Mouse (Mus musculus): ENCODE measurements around the gene Bcar1. TPM values are rescaled to one million over a fixed set of nuclear protein-coding genes. Genes with fewer than 3 reads are reported as not detected.
A peak's percentile ranks its signal among the peaks of the same experiment; 100 is the strongest.

Gene Bcar1
- polyA plus RNA-seq, 1 experiment: 136 TPM

- H3K36me3 ChIP-seq (ENCODE audit: control insufficient read depth, insufficient read depth): peaks cover 28% of the 10 kb centered on the region
Measured at GRCm38 (mm10) chr8:111780697-111781424, 37.3 kb upstream of the Bcar1 start.

GRCm38 (mm10) chr8:111779690-111780089 is 36.1 kb upstream of the Bcar1 start:
- H3K27me3 ChIP-seq (ENCODE audit: control insufficient read depth, insufficient read depth, insufficient read length): no peaks in the 10 kb centered on the region
- H3K4me3 ChIP-seq (ENCODE audit: insufficient read depth, poor library complexity, severe bottlenecking): no peak overlapping the region
- H3K79me2 ChIP-seq (ENCODE audit: control insufficient read depth, insufficient read depth): no peaks in the 10 kb centered on the region
- H3K36me3 ChIP-seq (ENCODE audit: control insufficient read depth, insufficient read depth): peaks cover 31% of the 10 kb centered on the region
- peaks cover 2% of the 10 kb centered on the region for H3K79me3 ChIP-seq (ENCODE audit: low read depth)
- TF ChIP-seq CTCF (IDR thresholded peaks at IDR 0.05; ENCODE audit: control insufficient read depth, insufficient read depth, insufficient read length): no peak
- no peak for TF ChIP-seq USF1 (IDR thresholded peaks at IDR 0.05; ENCODE audit: low read depth)
- no peak for TF ChIP-seq MYOD1 (IDR thresholded peaks at IDR 0.05; ENCODE audit: control insufficient read depth, insufficient read length, low read depth)
- TF ChIP-seq CEBPB (IDR thresholded peaks at IDR 0.05; ENCODE audit: low read depth): peak; percentile 69
- H3ac ChIP-seq (ENCODE audit: control insufficient read depth, insufficient read length, low read depth): no peak overlapping the region

More at GRCm38 (mm10) chr8:111780697-111781424, 37.3 kb upstream of the Bcar1 start:
- Histone ChIP-seq H3K27me3 (ENCODE audit: control insufficient read depth, insufficient read depth, insufficient read length) (no peaks in the 10 kb centered on the region), H3K4me3 (ENCODE audit: insufficient read depth, poor library complexity, severe bottlenecking) (no peak overlapping the region), H3K79me3 (ENCODE audit: low read depth) (peaks cover 2% of the 10 kb centered on the region), H3K79me2 (ENCODE audit: control insufficient read depth, insufficient read depth) (no peaks in the 10 kb centered on the region), H3ac (ENCODE audit: control insufficient read depth, insufficient read length, low read depth) (no peak overlapping the region)
- TF ChIP-seq USF1 (IDR thresholded peaks at IDR 0.05; ENCODE audit: low read depth): no peak
- TF ChIP-seq MYOG (IDR thresholded peaks at IDR 0.05; ENCODE audit: control insufficient read depth, extremely low read depth, insufficient read length): no peak
- TF ChIP-seq CEBPB (IDR thresholded peaks at IDR 0.05; ENCODE audit: low read depth): no peak
- no peak for TF ChIP-seq MYOD1 (IDR thresholded peaks at IDR 0.05; ENCODE audit: control insufficient read depth, insufficient read length, low read depth)
- TF ChIP-seq FOSL1 (IDR thresholded peaks at IDR 0.05; ENCODE audit: insufficient read depth, low read length, poor library complexity, severe bottlenecking): no peak
- no peak for TF ChIP-seq MAX (IDR thresholded peaks at IDR 0.05)
- no peak for TF ChIP-seq CTCF (IDR thresholded peaks at IDR 0.05; ENCODE audit: control insufficient read depth, insufficient read depth, insufficient read length)

- Histone ChIP-seq H3ac (ENCODE audit: control insufficient read depth, insufficient read length, low read depth) (no peak overlapping the region), H3K4me3 (ENCODE audit: insufficient read depth, poor library complexity, severe bottlenecking) (no peak overlapping the region), H3K79me3 (ENCODE audit: low read depth) (peaks cover 2% of the 10 kb centered on the region), H3K27me3 (ENCODE audit: control insufficient read depth, insufficient read depth, insufficient read length) (no peaks in the 10 kb centered on the region), H3K79me2 (ENCODE audit: control insufficient read depth, insufficient read depth) (no peaks in the 10 kb centered on the region), H3K36me3 (ENCODE audit: control insufficient read depth, insufficient read depth) (peaks cover 31% of the 10 kb centered on the region)
- TF ChIP-seq CEBPB (IDR thresholded peaks at IDR 0.05; ENCODE audit: low read depth) (no peak), USF1 (IDR thresholded peaks at IDR 0.05; ENCODE audit: low read depth) (no peak), CTCF (IDR thresholded peaks at IDR 0.05; ENCODE audit: control insufficient read depth, insufficient read depth, insufficient read length) (no peak), MYOG (IDR thresholded peaks at IDR 0.05; ENCODE audit: control insufficient read depth, extremely low read depth, insufficient read length) (no peak), MAX (IDR thresholded peaks at IDR 0.05) (no peak), FOSL1 (IDR thresholded peaks at IDR 0.05; ENCODE audit: insufficient read depth, low read length, poor library complexity, severe bottlenecking) (no peak), MYOD1 (IDR thresholded peaks at IDR 0.05; ENCODE audit: control insufficient read depth, insufficient read length, low read depth) (no peak)
Measured at GRCm38 (mm10) chr8:111778801-111779200, 35.2 kb upstream of the Bcar1 start.

- H3K79me3 ChIP-seq (ENCODE audit: low read depth): peaks cover 2% of the 10 kb centered on the region
- no peak overlapping the region for H3K4me3 ChIP-seq (ENCODE audit: insufficient read depth, poor library complexity, severe bottlenecking)
- no peak for TF ChIP-seq MAX (IDR thresholded peaks at IDR 0.05)
- TF ChIP-seq MYOG (IDR thresholded peaks at IDR 0.05; ENCODE audit: control insufficient read depth, extremely low read depth, insufficient read length): no peak
- no peak for TF ChIP-seq USF1 (IDR thresholded peaks at IDR 0.05; ENCODE audit: low read depth)
- TF ChIP-seq CEBPB (IDR thresholded peaks at IDR 0.05; ENCODE audit: low read depth): no peak
- TF ChIP-seq CTCF (IDR thresholded peaks at IDR 0.05; ENCODE audit: control insufficient read depth, insufficient read depth, insufficient read length): no peak
- H3ac ChIP-seq (ENCODE audit: control insufficient read depth, insufficient read length, low read depth): no peak overlapping the region
- no peaks in the 10 kb centered on the region for H3K27me3 ChIP-seq (ENCODE audit: control insufficient read depth, insufficient read depth, insufficient read length)
- peaks cover 36% of the 10 kb centered on the region for H3K36me3 ChIP-seq (ENCODE audit: control insufficient read depth, insufficient read depth)
- H3K79me2 ChIP-seq (ENCODE audit: control insufficient read depth, insufficient read depth): no peaks in the 10 kb centered on the region
Measured at GRCm38 (mm10) chr8:111776492-111776891, 32.9 kb upstream of the Bcar1 start.

- Histone ChIP-seq H3K79me2 (ENCODE audit: control insufficient read depth, insufficient read depth) (no peaks in the 10 kb centered on the region), H3ac (ENCODE audit: control insufficient read depth, insufficient read length, low read depth) (no peak overlapping the region), H3K36me3 (ENCODE audit: control insufficient read depth, insufficient read depth) (peaks cover 36% of the 10 kb centered on the region), H3K27me3 (ENCODE audit: control insufficient read depth, insufficient read depth, insufficient read length) (no peaks in the 10 kb centered on the region), H3K4me3 (ENCODE audit: insufficient read depth, poor library complexity, severe bottlenecking) (no peak overlapping the region), H3K79me3 (ENCODE audit: low read depth) (peaks cover 2% of the 10 kb centered on the region)
- TF ChIP-seq CTCF (IDR thresholded peaks at IDR 0.05; ENCODE audit: control insufficient read depth, insufficient read depth, insufficient read length): no peak
- TF ChIP-seq MYOD1 (IDR thresholded peaks at IDR 0.05; ENCODE audit: control insufficient read depth, insufficient read length, low read depth): no peak
- TF ChIP-seq FOSL1 (IDR thresholded peaks at IDR 0.05; ENCODE audit: insufficient read depth, low read length, poor library complexity, severe bottlenecking): no peak
- TF ChIP-seq CEBPB (IDR thresholded peaks at IDR 0.05; ENCODE audit: low read depth): no peak
- no peak for TF ChIP-seq MAX (IDR thresholded peaks at IDR 0.05)
- no peak for TF ChIP-seq USF1 (IDR thresholded peaks at IDR 0.05; ENCODE audit: low read depth)
- no peak for TF ChIP-seq MYOG (IDR thresholded peaks at IDR 0.05; ENCODE audit: control insufficient read depth, extremely low read depth, insufficient read length)
Measured at GRCm38 (mm10) chr8:111775766-111776165, 32.2 kb upstream of the Bcar1 start.

- TF ChIP-seq CEBPB (IDR thresholded peaks at IDR 0.05; ENCODE audit: low read depth) (no peak), MAX (IDR thresholded peaks at IDR 0.05) (no peak), FOSL1 (IDR thresholded peaks at IDR 0.05; ENCODE audit: insufficient read depth, low read length, poor library complexity, severe bottlenecking) (no peak), MYOD1 (IDR thresholded peaks at IDR 0.05; ENCODE audit: control insufficient read depth, insufficient read length, low read depth) (no peak), USF1 (IDR thresholded peaks at IDR 0.05; ENCODE audit: low read depth) (no peak), CTCF (IDR thresholded peaks at IDR 0.05; ENCODE audit: control insufficient read depth, insufficient read depth, insufficient read length) (no peak), MYOG (IDR thresholded peaks at IDR 0.05; ENCODE audit: control insufficient read depth, extremely low read depth, insufficient read length) (no peak)
- H3K36me3 ChIP-seq (ENCODE audit: control insufficient read depth, insufficient read depth): peaks cover 32% of the 10 kb centered on the region
- H3K79me2 ChIP-seq (ENCODE audit: control insufficient read depth, insufficient read depth): no peaks in the 10 kb centered on the region
- H3K4me3 ChIP-seq (ENCODE audit: insufficient read depth, poor library complexity, severe bottlenecking): no peak overlapping the region
- H3ac ChIP-seq (ENCODE audit: control insufficient read depth, insufficient read length, low read depth): no peak overlapping the region
- H3K27me3 ChIP-seq (ENCODE audit: control insufficient read depth, insufficient read depth, insufficient read length): no peaks in the 10 kb centered on the region
- no peaks in the 10 kb centered on the region for H3K79me3 ChIP-seq (ENCODE audit: low read depth)
Measured at GRCm38 (mm10) chr8:111773476-111773875, 29.9 kb upstream of the Bcar1 start.
